Mouse (Mus musculus): ENCODE data around the gene Crocc2.

Crocc2 gene

DNA sequence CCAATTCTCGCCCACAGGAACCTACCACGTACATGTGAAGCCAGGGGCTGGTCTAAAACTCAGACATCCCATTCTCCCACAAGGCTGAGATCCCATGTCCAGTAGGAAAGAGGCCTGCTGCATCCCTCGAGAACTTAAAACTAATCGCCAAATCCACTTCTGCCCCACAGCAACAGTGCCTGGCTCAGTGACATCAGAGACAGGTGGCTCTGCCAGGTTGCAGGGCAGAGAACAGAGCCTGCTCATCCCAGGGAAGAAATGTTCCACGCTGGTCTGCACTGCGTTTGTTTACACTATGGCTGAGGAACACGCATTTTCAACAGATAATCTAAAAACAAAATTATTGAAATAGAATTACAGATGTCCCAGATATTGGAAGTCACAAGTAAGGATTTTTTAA is 108.5 kb downstream of the Crocc2 start:
- no peak for DNase-seq
